Mouse (Mus musculus) heart, adult 11 months (tissue): ENCODE data around the gene Prdx2.

Source experiments
- DNase-seq: peaks from one replicate; pipeline ENCODE4 v3.0.0; 2022

Gene Prdx2

DNA sequence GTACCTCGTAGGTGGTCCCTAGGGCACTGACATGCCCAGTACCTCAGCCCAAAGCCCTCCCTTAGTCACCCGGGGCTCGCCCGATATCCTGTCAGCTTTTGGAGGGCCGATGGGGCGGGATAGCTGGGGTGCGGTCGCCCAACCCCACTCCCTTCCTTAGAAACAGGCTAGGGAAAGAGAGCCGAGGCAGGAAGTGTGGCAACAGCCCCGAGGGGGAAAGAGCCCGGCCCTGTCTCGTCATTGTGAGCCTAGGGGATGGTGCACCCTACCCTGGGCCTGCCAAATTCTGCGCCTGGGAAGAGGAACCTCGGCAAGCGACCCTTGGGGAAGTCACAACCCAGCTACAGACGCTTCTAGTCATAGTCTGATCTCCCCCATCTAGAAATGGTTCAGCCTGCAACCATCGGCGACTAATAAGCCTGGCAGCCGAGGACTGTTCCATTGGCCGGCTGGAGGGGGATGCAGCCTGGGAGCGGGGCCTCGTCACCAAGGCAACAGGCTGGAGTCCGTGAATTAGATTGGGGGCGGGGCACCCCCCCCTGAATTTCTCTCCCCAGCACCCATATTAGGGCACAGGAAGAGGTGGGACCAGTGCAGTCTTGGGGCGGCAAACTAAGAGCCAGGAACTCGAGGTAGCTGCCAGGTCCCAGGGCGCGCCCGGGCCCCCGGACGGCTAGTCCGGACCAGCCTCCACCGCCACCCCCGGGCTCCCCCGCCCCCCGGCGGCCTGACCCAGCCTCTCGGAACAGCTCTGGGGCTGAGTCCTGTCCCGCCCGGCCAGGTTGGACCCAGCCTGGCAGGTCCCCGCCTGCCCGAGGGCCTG is 10.4 kb downstream of the Prdx2 start:
- peak; percentile 100 for DNase-seq

GRCm38 (mm10) chr8:84980622-84981358 is 11.4 kb downstream of the Prdx2 start:
- DNase-seq: peak; percentile 99

DNA sequence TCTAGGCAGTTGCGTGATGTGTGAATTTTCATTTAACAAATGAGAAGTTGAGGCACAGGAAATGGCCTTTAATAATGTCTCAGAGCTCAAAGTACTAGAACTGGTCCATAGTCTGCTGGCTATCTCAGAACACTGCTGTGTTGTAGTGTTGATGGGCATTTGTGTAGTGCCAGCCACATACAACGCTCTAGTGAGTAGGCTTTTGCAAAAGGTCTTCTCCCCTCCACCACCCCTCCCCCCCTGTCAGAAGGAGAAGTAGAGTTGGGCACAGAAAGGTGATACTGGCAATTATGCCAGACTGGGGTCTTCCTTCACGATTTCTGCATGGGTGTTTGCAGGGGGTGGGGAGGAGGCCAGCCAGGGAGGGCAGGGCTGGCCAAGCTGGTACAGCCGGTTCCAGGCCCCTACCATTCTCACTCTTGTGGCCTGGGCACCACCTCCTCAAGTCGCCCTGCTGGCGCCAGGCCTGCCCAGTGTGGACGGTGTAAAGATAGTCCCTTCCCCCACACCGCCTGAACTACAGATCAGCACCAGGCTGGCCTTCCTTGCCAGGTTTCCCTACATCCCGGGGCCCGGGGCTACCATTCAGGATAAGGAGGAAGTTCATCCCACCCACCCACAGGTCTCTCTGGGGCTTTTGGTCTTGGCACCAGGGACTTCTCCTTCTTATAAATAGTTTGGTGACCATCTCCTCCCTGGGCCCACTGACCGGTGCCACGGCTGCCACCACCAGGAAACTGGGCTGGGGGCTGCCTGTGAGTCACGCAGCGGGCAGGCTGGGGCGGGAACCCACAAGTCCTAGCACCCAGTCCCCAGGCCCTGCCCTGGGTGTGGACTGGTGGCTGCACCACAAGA is 12.5 kb downstream of the Prdx2 start:
- peak; percentile 96 for DNase-seq

DNA sequence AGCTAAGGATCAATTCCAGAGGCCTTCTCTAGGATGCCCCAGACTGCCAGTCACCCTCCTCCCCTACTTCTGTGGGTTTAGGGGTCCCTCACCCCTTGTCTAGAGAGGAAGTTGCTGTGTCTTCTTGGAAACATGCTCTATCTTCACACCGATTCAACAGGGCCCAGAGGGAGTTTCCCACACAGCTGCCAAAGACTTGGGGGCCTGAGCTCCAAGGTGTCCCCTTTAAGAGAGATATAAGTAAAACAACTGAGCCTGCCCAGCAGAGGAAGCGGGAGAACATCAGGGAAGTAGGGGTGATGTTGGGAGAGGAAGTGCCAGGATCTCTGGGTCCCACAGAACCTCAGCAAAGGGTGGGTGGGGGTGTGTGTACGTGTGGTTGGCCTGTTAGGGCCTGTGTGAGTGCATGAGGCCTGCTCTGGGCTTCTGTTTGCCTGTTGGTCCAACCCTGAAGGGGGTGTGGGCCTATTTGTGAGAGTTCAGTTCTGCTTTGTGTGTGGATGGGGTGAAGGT is 13.2 kb downstream of the Prdx2 start:
- DNase-seq: peak; percentile 94

- DNase-seq: peak; percentile 98
Observed at GRCm38 (mm10) chr8:84984294-84985048, 15.1 kb downstream of the Prdx2 start.

DNA sequence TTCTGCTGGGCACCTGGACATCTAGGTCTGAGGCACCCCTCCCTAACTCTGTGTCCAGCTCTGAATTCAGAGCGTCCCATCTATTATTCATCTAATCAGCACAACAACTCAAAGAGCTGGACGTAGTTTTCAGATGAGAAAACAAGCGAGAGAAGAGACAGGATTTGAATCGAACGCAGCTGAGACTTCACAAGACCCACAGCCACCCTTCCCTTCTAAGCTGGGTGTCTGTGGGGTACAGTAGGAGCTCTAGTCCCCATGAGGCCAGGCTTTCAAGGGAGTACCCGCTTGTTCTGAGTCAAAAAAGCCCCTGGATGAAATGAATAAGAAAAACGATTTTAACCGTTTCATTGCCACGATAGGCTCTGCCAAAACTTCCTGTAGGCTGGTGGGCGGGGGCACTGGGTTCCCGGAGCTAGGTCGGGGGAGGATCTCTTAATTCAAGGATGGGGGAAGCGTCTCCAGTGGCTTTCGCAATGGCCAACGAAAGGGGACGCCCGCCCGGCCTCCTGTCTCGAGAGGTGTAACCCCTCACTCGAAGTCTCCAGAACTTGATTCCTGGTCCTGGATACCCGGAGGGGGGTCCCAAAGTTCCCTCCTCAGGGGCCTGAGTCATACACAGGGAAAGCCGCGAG is 15.8 kb downstream of the Prdx2 start:
- DNase-seq: no peak

GRCm38 (mm10) chr8:84985684-84986378 is 16.4 kb downstream of the Prdx2 start:
- DNase-seq: peak; percentile 100

DNA sequence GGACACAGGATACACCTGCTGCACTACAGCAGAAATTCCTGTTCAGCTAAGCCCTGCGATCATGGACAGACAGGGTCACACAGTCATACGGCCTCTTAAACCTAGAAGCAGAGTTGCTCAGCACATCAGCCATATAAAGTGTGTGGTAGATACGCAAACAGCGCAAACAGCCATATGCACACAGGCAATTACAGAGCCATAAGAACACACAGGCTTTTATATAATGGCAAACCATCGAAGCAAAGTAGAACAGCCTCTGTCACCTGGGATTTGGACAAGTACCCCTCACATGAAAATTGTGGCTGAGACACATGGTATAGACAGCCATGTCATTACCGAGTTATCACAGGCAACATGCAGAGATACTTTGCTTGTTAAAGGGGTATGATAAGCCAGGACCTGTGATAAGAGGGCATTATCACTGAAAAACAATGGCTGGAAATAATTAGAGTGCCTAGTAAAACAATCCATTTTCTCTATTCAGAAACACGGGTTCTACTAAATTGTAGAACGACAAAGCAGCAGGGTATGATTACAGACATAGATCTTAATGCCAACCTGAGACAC is 17.1 kb downstream of the Prdx2 start:
- DNase-seq: no peak

DNA sequence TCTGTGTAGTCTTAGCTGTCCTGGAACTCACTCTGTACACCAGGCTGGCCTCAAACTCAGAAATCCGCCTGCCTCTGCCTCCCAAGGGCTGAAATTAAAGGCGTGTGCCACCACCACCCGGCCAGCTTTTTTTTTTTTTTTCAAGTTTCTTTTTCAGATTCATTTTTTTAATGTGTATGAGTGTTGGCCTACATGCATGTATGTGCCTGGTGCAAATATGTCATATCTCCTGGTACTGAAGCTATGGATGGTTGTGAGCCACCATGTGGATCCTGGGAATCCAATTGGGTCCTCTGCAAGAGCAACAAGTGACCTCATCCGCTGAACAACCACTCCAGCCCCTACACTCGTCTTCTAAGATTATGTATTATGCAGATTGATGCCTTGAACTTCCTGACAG is 18.0 kb downstream of the Prdx2 start:
- no peak for DNase-seq

GRCm38 (mm10) chr8:84987903-84988302 is 18.5 kb downstream of the Prdx2 start:
- peak; percentile 98 for DNase-seq

- peak; percentile 98 for DNase-seq
Observed at GRCm38 (mm10) chr8:84989311-84989731, 19.9 kb downstream of the Prdx2 start.

DNA sequence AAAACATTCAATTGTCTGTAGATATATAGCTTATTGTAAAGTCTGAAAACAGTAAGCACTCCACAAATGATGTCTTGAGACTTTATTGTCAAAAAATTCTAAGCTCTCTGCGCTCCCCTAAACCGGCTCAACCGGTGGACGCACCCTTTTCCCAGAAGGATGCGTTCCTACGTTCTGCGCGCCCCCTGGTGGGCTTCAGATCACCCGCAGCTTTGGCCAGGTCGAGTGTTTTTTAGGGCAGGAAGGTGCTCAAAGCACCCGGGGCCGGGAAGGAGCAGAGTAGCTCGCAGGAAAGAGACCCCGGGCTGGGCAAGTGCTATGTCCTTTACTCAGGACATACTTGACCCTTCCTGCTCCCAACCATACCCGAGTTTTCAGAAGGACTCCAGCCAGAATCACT is 20.4 kb downstream of the Prdx2 start:
- DNase-seq: peak; percentile 99

GRCm38 (mm10) chr8:84990349-84990748 is 21.0 kb downstream of the Prdx2 start, which contains the start of gene Hook2:
Gene Hook2, plus strand, starts transcription at chr8:84990603.
- DNase-seq: peak; percentile 100

DNA sequence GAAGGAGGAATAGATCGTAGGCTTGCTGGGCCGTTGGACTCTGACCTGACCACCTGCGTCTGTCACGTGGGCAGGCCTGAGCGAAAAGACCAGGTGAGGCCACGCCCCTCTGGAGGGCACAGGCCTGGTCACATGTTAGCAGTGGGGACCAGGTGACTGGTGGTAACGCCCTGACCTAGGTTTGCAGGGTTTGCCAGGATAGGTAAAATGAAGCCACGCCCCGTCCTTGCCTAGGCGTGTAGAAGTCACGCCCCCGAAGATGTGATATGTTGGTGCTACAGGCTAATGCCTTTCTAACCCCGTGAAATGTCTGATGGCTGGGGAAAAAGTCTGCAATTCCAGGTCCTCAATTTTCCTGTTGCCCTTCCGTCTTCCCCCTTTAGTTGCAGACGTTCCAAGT is 21.4 kb downstream of the Prdx2 start:
- no peak for DNase-seq

DNA sequence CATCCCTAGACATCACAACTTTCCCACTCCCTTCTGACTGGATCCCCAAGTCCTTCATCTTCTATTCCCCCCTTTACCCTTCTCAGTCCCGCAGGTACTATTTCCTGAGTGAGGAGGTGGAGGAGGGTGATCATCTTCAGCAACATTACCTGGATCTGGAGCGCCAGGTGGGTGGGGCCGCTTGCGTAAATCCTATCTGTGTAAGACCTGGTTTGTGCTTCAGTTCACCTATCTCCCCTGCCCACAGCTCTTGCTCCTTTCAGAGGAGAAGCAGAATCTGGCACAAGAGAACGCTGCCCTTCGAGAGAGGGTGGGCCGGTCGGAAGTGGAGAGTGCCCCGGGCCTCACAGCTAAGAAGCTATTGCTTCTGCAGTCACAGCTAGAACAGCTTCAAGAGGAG is 25.0 kb downstream of the Prdx2 start:
- DNase-seq: peak; percentile 82

DNA sequence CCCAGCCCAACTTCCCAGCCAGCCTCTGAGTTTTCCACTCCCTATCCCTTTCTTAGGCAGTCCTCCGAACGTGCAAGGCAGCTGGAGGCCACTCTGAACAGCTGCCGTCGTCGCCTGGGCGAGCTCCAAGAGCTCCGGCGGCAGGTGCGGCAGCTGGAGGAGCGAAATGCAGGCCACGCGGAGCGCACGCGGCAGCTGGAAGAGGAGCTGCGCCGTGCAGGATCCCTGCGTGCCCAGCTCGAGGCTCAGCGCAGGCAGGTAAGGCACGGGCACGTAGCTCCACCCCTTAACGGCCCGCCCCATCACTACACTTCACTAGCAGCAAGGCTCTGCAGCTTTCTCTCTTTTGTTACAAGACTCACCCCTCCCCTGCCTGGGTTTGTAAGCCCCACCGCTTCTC is 26.3 kb downstream of the Prdx2 start:
- DNase-seq: peak; percentile 80

DNA sequence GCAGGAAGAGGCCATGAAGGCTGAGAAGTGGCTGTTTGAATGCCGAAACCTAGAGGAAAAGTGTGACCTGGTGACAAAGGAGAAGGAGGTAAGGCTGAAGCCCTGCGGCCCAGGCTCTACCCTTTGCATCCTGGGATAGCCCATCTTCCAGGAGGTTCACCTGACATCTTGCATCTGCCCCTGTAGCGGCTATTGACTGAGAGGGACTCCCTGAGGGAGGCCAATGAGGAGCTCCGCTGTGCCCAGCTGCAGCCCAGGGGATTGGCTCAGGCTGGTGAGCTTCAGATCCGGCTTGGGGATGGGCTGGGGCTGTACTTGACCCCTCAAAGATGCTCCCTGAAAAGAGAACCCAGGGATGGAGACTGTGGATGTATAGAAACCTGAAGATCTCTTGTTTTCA is 27.6 kb downstream of the Prdx2 start:
- DNase-seq: peak; percentile 86

GRCm38 (mm10) chr8:84997649-84998295 is 28.4 kb downstream of the Prdx2 start:
- peak; percentile 98 for DNase-seq

DNA sequence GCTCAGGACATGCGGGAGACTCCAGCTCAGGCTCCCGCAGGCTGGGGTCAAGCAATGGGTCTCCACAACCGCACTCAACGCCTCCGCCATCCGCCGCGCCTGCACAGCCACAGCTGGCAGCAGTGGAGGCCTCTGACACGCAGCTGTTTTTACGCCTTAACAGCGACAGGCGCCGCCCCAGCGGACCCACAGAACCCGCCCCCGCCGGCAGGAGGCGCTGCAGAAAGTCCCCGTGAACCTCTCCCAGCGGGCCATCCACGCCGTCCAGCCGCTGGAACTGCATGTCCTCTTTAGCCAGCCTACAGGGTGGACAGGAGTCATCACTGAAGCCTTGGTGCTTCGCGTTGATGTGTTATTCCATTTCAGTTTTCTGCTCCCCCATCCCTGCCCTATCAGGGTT is 38.3 kb downstream of the Prdx2 start:
- DNase-seq: no peak

DNA sequence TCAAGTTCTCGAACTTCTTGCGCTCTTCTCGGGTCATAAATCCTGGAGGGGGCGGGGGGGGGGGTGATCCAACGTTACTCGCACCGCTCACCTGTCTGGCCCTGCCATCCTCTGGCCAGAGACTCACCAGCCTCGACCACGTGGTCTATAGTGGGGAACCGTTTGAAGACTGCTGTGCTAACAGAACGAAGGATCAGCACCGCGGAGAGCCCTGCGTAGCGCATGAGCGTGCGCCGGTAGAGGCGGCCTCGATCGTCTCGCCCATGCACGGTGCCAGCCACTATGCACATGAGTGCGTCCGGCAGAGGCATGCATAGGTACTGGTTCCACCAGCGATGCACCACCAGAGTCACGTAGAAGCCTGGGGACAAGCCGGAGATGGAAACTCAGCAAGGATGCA is 41.9 kb downstream of the Prdx2 start:
- DNase-seq: no peak
